Mouse (Mus musculus) c-Kit-negative CD71-positive TER-119-positive erythroid progenitor cells, embryonic 14.5 days (primary cell): Measurements from ENCODE around the gene Cd5.

Source experiments
- DNase-seq: peaks from one replicate; pipeline ENCODE4 v3.0.0-alpha.2; 2013; ENCODE audit warnings: low read depth, low spot score

Cd5 gene

DNA sequence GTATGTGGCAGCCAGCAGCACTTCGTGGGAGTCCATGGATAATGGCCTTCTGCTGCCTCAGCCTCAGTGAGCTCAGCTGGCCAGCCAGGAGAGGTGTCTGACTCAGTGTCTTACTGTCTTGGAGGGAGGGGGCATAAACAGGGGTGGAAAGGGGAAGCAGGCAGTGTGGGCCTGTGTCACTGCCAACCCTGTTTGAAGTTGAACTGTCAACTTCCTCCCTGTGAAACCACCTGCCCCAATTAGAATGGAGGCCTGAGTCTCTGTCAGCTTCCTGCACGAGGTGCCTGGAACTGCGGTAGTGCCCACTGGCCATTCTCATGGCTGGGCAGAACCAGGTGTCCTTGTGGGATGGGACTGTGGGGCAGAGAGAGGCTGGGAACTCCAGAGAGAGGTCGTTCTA lies at the start of gene Cd5:
Gene Cd5 (minus strand): TSS at position 192 of the 400 bp plus-strand sequence.
- no peak for DNase-seq

DNA sequence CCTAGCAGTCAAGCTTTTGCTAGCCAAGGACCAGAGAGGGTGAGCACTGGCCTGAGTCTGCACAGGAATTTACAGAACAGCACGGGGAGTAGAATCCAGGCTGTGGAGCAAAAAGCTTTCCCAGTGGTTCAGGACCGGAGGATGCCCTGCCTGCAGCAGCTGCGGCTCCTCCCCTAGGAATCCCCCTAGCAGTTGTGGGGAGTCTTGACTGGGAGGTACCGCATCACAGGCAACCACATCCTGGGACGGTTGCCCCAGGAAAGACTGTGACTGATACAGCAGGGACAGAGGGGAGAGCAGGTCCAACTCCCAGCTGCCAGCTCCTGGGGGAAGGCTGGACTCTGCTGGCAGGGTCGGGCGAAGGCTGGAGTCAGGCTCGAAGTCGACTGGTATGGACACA lies 49.4 kb upstream of the Cd5 start:
- no peak for DNase-seq

DNA sequence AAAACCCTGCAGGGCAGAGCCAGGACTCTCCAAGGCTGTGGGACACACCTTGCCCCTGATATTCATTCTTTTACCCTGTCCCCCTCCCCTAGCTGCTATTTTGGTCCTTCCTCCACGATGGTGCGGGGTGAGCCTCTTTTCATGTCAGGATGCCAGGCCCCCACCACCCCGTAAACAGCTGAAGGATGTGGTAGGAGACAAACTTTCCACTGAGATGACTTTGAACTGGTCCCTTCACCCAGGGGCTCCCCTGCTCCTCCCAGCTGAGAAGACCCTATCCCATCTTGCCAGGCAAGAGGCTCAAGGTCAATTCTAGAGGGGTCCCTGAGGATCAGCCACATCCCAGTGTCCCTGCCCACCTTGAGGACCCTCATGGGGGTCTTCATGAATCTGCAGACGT lies 48.6 kb upstream of the Cd5 start:
- no peak for DNase-seq

DNA sequence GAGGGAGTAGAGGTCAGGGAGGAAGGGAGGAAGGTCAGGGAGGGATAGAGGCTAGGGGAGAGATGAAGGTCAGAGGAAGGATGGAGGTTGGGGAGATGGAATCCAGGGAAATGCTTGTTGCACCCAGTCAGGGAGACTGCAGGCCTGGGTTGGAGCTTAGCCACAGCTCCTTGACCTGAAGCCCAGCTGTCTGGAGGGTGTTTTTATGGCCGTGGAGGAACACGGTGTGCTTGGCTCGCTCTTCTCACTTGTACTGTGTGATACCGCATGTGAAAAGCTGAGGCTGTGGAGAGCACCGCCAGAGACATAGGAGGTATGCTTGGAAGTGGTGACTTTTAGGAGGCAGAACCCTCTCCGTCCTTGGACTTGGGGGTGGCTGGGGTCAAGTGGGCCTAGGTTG lies 48.0 kb upstream of the Cd5 start:
- DNase-seq = no peak

DNA sequence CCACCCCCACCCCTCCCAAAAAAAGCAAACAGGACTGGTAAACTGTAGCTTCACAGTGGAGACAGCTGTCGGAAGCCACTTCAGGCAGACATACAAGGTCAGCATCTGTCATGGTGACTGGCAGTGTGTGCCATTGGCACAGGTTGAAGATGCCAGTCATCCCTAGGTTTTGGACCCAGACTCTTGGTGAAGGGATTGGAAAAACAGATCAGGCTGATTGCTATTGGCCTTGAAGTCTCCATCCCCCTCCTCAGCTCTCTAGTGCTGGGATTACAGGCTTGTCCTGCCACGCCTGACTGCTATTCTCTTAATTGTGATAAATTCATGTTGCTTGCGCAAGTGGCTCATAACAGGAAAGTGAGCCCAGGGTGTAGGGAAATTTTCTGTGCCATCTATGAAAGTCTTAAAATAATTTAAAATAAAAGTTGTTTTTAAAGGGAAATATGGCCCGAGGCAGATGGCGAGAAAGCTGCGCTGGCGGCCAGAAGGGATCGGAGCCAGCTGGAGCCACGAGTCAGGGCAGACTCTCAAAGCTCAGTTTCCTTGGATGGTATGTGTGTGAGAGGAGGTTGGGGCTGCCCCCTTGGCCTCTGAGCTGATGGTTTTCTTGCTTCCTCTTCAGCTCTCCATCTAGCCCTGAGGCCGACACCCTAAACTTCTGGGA lies 46.1 kb upstream of the Cd5 start:
- DNase-seq = no peak

DNA sequence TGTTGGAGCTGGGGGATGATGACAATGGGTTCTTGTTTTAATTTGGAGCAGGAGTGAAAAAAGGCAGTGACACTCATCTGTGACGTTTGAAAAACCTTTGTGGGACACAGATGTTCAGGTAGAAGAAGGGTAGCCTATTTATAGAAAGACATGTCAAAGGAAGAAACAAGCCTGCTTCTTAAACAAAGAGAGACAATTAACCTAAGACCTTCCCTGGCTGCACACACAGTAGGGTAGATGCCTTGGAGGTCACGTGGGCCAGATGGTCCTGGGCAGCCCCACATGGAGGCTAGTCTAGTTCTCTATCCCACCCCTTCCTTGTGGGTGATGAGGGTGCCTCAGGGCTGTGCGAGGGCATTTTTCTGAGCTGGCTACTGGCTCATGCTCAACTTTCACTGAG lies 45.3 kb upstream of the Cd5 start:
- DNase-seq = no peak

DNA sequence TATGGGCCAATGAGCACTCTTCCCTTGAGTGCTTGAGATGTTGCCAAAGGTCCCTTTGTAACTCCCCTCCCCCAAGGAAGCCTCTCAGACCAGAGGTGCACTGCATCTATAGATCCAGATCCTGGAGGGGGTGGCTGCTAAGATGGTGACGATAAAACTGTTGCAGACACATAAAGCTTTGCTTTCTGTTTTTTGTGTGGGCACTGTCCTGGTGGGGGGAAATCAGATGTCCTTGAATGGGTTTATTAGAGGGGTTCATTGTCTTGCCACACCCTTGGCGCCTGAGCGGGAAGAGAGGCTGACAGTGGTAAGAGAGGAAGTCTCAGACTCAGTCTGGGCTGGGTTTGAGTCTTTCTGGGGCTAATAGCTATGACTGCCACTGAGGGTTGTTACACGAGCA lies 44.4 kb upstream of the Cd5 start:
- no peak for DNase-seq

DNA sequence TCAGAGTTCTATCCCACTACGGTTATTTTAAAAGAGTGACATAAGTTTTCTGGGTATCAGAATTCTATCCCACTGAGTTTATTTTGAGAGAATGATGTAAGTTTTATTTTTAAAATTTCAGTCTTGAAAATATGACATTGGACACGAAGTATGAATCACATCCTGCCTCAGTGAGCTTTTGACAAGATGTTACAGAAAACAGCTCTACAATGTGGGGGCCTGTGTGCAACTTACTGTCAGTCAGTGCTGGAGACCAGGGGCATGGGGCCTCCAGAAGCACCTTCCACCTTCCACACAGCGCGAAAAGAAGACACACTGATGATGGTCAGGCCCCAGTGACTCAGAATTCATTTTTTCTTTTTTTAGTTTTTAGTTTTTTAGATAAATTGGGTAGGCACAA lies 42.8 kb upstream of the Cd5 start:
- DNase-seq = no peak

DNA sequence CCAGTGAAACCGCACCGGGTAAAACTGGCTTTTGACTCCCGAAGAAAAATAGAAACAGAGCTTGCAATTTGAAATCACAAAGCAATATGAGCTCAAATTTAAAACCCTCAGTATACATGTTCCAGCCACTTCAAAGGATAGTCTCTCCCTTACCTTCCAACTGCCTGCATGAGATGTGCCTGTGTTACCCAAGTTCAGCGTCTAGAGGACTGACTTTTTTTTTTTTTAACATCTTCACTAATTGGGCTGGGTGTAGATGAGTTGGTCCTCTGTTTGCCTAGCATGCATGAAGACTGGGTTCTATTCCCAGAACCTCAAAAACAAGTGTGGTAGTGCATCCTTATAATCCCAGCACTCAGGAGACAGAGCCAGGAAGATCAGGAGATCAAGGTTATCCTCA lies 38.1 kb upstream of the Cd5 start:
- DNase-seq = no peak

DNA sequence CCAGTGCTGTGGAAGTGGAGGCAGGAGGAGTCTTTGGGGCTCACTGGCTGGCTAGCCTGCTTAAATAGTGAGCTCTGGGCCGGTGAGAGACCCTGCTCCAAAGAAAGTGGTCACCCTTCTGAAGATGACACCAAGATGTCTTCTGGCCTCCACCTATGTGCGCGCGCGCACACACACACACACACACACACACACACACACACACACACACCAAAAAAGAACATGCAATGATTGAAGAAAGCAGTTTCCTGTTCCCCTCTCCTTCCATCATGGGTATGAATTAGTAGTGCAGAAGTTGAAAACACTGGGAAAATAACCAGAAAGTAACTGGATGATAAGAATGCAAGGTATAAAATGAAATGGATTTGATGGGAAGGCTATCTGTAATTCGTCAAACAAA lies 35.3 kb upstream of the Cd5 start:
- no peak for DNase-seq

DNA sequence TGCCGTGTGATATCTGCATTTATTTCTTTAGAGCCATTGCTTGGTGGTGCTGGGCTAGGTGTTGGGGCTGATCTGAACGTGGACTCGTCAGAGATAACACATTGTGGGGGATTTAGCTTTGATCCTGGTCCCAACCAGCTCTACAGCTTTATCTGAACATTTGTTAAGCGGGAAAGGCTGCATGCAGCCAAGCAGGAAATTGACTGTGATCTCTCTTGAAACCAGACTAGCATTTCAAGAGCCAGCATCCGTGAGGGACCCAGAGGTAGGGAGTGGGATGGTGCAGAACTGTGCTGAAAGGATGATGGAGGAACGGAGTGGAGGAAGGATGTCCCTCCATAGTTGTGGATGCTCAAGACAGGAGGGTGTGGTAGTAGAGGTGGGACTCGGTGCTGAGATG lies 34.6 kb upstream of the Cd5 start:
- no peak for DNase-seq

DNA sequence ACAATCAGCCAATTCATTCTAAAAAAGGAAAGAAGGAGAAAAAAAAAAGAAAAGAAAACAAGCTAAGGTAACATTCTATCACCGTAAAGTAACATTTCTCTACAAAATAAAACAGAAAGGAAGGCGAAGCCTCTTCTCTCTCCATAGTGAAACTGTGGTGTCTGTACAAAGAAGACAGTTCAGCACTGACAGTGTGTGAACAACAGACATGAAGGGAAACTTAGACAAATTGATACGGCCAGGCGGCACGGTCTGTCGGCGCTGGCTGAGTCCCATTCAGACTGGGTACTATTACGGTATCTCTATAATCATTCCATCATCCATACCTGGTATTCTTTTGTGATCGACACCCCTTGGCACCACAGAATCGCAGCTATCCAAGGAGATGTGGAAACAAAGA lies 34.1 kb upstream of the Cd5 start:
- no peak for DNase-seq

DNA sequence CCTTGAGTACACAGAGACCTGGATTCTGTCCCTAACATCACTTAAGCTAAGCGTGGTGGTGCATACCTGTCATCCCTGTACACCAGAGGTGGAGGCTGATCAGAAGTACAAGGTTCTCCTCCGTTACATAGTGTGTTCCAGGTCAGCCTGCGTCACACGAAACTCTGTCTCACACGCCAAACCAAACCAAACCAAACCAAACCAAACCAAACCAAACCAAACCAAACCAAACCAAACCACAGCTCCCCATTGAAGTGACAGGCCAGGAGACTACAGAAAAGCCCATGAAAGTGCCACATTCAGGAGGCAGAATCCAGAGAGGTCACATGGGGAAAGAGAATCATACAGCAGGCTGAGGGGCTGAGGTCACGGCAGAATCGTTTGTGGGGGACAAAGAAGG lies 33.2 kb upstream of the Cd5 start:
- DNase-seq = no peak

DNA sequence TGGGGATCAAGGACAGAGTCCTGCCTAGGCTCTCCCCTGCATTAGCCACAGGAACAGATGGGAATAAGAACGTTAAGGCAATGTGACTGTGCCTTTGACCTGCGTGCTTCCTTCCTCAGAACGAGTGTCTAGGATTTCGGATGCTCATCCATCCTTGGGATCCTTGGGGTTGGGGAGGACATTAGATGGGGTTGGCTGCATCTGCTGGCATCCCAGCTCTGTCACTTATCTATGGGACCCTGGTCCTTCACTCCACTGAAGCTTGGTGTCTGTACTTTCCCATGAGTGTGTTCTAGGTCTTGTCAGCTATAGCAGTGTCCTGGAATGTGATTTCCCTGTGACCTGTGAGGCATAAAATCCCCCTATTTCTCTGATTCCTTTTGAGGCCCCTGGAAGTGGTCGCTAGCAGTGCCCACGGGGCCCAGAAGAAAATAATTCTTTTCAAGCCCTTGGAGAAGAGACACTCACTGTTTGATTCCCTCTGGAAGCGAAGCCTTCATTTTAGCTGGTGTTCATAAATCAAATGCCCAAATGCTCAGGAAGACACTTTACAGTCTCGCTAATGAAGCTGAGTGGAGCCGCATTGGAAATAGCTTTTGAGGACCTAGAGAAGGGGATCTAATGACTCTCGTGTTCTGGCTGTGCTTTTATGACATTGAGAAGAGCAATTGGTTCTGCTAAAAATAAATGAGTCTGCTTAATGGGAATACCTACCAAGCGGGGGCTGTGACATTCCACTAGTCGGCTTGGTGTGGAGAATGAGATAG lies 30.8 kb upstream of the Cd5 start:
- DNase-seq = no peak

DNA sequence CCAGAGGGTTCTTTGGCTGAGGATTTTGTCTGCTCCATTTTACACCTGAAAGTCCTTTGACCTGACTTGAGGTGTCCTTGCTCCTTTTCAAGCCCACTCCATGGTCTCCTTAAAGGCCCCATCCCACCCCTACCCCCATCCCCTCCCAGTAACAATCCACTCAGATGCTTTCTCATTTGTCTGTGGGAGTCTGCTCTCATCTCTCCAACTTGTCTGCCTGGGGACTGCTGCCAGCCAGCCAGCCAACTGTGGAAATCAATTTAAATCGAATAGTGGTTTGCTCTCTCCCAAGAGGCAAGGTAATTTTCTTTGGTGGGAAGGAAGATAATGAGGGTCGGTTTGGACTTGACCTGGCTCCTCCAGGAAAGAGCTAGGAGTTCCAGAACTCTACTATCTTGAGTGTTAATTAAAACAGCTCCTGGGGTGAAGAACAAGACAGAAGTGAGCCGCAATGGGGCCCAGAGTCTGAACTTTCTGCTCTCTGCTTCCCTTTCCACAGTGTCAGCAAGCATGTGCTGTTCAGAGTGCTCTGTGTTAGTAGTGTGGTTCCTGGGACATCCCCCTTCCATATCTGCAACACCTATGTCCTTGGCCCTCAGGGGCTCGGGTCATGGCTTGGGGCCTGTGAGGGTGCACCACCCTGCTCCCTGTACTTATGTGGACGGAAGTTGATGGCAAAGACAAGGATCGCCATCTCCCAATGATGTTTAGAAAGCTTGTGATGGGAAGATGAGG lies 30.1 kb upstream of the Cd5 start:
- DNase-seq = no peak

DNA sequence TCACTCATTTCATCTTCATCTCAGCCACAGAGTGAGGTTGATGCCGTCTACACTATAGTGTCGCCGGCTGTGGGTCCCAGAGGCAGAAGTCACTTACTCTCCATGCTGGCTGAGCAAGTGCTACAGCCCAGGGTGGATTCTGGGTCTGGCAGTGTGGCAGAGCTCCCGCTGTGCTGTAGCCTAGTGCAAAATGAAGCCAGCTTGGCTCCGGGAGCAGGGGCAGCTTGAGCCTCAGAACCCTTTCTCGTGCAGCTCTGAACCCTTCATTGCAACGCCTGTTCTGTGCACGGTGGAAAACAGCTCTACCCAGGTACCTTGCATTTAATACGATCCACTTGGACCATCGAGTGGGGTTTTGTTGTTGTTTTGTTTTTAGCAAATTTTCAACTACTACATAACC lies 28.8 kb upstream of the Cd5 start:
- no peak for DNase-seq

DNA sequence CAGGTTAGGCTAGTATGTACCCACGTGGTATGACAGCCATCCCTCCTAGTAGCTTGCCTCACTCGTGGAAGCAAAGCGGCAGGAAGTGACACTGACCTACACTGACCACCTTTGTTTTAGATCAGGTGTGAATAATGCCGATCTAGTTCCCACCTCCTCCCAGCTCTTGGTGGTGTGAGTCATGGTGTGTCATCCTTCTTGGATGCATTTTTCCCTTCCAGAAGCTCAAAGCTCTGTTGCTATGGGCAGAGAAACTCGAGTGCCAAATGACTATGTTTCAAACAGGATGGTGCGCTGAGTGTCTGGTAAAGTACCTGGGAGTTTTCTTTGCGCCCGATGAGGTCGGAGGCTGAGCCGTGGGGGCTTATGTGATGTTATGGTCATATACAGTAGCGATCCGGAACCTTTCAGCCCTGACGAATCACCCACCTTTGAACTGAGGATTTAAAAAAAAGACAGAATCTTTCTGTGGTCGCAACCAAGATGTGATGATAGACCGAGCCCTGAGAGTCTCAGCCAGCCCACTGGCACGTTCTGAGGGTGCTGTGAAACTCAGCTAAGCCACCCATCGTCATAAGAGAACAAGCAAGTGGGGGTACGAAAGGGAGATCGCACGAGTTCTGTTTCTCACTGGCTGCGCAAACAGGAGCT lies 24.7 kb upstream of the Cd5 start:
- no peak for DNase-seq

DNA sequence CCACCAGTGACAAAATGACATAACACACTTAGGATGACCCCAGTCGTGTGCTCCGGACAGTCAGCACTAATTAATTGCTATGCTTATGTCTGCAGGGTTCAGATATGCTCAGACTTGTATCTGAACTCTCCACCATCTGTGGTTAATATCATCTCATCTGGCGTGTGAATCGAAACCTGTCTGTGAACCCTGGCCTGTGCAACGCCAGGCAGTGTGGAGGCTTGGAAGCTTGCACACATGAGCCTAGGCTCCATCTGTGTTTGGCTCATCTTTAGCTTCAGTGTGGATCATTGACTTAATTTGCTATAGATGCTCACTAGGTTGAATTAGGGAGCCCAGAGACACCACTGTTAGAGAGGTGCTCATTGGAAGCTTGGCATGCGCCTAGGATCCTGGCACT lies 23.7 kb upstream of the Cd5 start:
- DNase-seq = no peak

DNA sequence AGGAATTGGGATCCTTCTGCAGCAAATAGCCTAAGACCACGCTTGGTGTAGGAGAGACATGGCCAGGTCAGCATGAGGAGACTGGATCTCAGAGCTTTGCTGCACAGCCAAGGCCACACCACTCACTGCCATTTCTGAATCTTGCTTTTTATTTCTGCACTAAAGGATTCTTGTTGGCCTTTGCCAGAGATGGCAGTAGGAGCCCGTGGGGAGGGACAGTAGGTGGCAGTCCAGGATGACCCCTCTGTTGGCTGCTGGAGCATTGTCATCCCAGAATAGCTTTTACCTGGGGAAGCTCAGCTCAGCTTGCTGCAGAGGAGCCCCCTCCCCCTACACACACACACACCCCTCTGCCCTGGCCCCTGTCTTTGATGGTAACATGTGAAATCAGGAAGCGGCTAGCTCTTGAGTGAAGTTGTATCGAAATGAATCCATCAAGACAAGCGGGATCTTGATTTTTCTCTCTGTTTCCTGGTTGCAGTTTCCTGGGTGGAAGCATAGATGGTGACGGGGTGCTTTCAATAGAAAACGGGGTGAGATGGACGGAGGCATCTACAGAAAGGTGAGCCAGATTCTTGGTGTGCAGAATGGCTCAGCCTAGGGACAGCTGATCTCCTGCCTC lies 23.1 kb upstream of the Cd5 start:
- no peak for DNase-seq

DNA sequence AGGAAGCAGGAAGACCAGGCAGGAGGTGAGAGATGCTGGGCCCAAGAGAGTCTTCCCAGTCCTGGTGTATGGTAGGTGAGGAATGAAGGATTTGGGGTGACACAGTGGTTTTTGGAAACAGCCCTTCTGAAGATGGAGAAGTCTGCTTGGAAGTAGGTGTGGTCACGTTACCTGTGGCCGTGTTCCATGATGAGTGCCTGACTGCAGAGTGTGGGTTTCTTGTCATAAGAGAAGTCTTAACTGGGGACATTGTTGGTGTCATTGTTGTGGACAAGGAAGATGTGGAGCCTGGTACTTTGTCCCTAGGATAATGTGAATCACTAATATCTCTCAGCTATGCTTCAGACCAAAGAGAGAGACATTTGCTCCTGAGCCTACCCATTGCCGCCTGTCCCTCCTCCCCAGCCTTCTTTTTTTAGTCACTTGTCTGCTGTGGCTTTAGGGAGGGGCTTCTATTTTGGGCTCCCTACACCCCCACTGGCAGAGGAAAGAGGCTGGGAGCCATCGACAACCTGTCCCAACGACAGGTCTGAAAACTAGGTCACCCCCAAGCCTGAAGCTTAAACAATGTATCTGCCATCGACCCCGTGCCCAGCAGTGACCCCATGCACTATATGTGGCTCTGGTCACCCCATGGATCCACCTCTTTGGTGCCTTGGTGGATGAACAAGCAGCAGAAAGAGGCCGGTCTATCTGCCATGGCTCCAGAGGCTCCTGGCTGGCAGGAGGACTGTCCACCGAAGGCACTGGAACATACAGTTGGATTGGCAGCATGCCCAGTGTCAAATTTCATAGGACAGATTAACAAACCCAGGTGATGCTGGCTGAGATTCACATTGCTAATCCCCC lies 21.4 kb upstream of the Cd5 start:
- no peak for DNase-seq

DNA sequence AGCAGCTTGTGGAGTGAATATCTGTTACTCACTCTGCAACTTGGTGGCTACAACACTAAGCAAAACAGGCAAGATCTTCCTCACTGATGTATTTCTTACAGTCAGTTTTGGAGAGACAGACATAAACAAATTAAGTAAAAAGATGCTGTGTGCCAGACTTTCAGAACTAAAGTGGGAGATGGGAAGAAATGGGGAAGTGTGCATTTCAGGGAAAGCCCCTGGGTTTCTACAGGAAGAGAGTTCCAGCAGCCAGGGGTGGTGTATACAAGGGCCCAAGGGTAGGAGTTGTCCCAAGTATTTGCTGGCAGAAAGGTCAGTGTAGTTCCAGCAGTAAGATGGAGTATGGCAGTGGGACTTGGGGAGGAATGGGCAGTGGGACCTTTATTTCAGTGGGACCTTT lies 20.7 kb upstream of the Cd5 start:
- no peak for DNase-seq
